Mouse (Mus musculus) midbrain, embryonic 11.5 days (tissue): ENCODE data around the gene Nfat5. TPM values are rescaled to one million over a fixed set of nuclear protein-coding genes. Genes with fewer than 3 reads are reported as not detected.

Experiments used
- ATAC-seq: fragments of 200-750 bp; cut with Nextera tagmentation; 2 replicates; pipeline ENCODE4 v1.8.0; 2017; ENCODE audit warnings: moderate TSS enrichment, moderate library complexity; ENCODE audit not compliant: low FRiP score
- DNase-seq: peaks from one replicate; pipeline ENCODE4 v3.0.0; 2015; ENCODE audit warnings: low spot score; ENCODE audit errors: missing footprints
- H3K27ac ChIP-seq: fragments of 300-500 bp; sonication (generic); 2 replicates; pipeline ENCODE4 v1.5.1; 2014; ENCODE audit warnings: low read depth, low read length
- H3K27me3 ChIP-seq: fragments of 300-500 bp; sonication (generic); 2 replicates; pipeline ENCODE4 v1.6.1; 2014; ENCODE audit warnings: mild to moderate bottlenecking, low read length, moderate library complexity, mixed read lengths; ENCODE audit not compliant: control insufficient read depth, insufficient read depth
- H3K36me3 ChIP-seq: fragments of 300-500 bp; sonication (generic); 2 replicates; pipeline ENCODE4 v1.6.1; 2014; ENCODE audit warnings: mild to moderate bottlenecking, low read length, moderate library complexity, mixed read lengths; ENCODE audit not compliant: control insufficient read depth, insufficient read depth
- H3K4me1 ChIP-seq: fragments of 300-500 bp; sonication (generic); 2 replicates; pipeline ENCODE4 v1.6.1; 2014; ENCODE audit warnings: low read length; ENCODE audit not compliant: control insufficient read depth, insufficient read depth
- H3K4me2 ChIP-seq: fragments of 300-500 bp; sonication (generic); 2 replicates; pipeline ENCODE4 v1.6.1; 2014; ENCODE audit warnings: mild to moderate bottlenecking, moderate library complexity
- H3K4me3 ChIP-seq: fragments of 300-500 bp; sonication (generic); 2 replicates; pipeline ENCODE4 v1.5.1; 2014; ENCODE audit warnings: low read depth, low read length
- H3K9ac ChIP-seq: fragments of 300-500 bp; sonication (generic); 2 replicates; pipeline ENCODE4 v1.6.1; 2014; ENCODE audit warnings: low read length
- H3K9me3 ChIP-seq: fragments of 300-500 bp; sonication (generic); 2 replicates; pipeline ENCODE4 v1.6.1; 2016; ENCODE audit warnings: low read length; ENCODE audit not compliant: control insufficient read depth
- WGBS: fragments of 180-500 bp; shearing (Covaris S2); extraction: QIAGEN DNeasy Blood & Tissue Kit; methylation state at CpG from one replicate; pipeline ENCODE4 v1.1.7; 2014; 5-methylcytosine and 5-hydroxymethylcytosine counted together
- polyA plus RNA-seq: library from polyadenylated mRNA; unstranded; fragments of >200 nt; fragmentation: Nextera tagmentation; extraction: Ambion mirVana; gene quantifications from 2 replicates; pipeline ENCODE4 v1.2.1, GENCODE M21; 2014

Gene Nfat5
- polyA plus RNA-seq, 1 experiment from 2014 or later, result 6.5 TPM

GRCm38 (mm10) chr8:107261172-107261571, 32.1 kb upstream of the Nfat5 start:
- H3K36me3 ChIP-seq, result no peaks in the 10 kb centered on the region
- no peak for ATAC-seq

GRCm38 (mm10) chr8:107262046-107262705, 31.1 kb upstream of the Nfat5 start:
- peaks cover 2% of the 10 kb centered on the region; the same call in 1 of the 2 replicates for H3K4me1 ChIP-seq
- ATAC-seq (no peak), DNase-seq (no peak)
- H3K27me3 ChIP-seq, result no peaks in the 10 kb centered on the region
- H3K4me3 ChIP-seq, result no peak overlapping the region
- H3K9ac ChIP-seq, result no peak overlapping the region
- no peak overlapping the region for H3K4me2 ChIP-seq
- no peaks in the 10 kb centered on the region for H3K36me3 ChIP-seq
- WGBS, result 71% methylated on average over 8 of the region's 8 CpGs
- H3K27ac ChIP-seq, result no peak overlapping the region
- H3K9me3 ChIP-seq, result no peaks in the 10 kb centered on the region; the same call in 1 of the 2 replicates

More at GRCm38 (mm10) chr8:107261172-107261571, 32.1 kb upstream of the Nfat5 start:
- no peak overlapping the region for H3K27ac ChIP-seq
- no peak overlapping the region for H3K4me3 ChIP-seq
- no peak overlapping the region for H3K4me2 ChIP-seq
- H3K9ac ChIP-seq, result no peak overlapping the region
- peaks cover 2% of the 10 kb centered on the region; the same call in 1 of the 2 replicates for H3K4me1 ChIP-seq
- 86% methylated on average over 4 of the region's 4 CpGs for WGBS
- no peaks in the 10 kb centered on the region for H3K27me3 ChIP-seq
- H3K9me3 ChIP-seq, result no peaks in the 10 kb centered on the region; the same call in 1 of the 2 replicates
- DNase-seq, result no peak

GRCm38 (mm10) chr8:107265811-107266210, 27.5 kb upstream of the Nfat5 start:
- H3K9ac ChIP-seq, result no peak overlapping the region
- H3K4me2 ChIP-seq, result no peak overlapping the region
- H3K4me1 ChIP-seq, result peaks cover 2% of the 10 kb centered on the region; the same call in 1 of the 2 replicates
- no peak overlapping the region for H3K4me3 ChIP-seq
- 72% methylated on average over 10 of the region's 10 CpGs for WGBS
- no peaks in the 10 kb centered on the region; the same call in 1 of the 2 replicates for H3K9me3 ChIP-seq
- H3K27ac ChIP-seq, result no peak overlapping the region
- no peaks in the 10 kb centered on the region for H3K27me3 ChIP-seq
- ATAC-seq, result no peak
- DNase-seq, result peak; percentile 87
- H3K36me3 ChIP-seq, result no peaks in the 10 kb centered on the region

GRCm38 (mm10) chr8:107268501-107268900, 24.8 kb upstream of the Nfat5 start:
- WGBS, result 75% methylated on average over 9 of the region's 9 CpGs
- no peak for DNase-seq

GRCm38 (mm10) chr8:107269191-107269590, 24.1 kb upstream of the Nfat5 start:
- Histone ChIP-seq H3K27ac (no peak overlapping the region), H3K4me2 (no peak overlapping the region)
- ATAC-seq, result no peak

More at GRCm38 (mm10) chr8:107268501-107268900, 24.8 kb upstream of the Nfat5 start:
- Histone ChIP-seq H3K4me3 (no peak overlapping the region), H3K27ac (no peak overlapping the region), H3K27me3 (no peaks in the 10 kb centered on the region), H3K9me3 (no peaks in the 10 kb centered on the region; the same call in 1 of the 2 replicates), H3K4me2 (no peak overlapping the region), H3K4me1 (peaks cover 2% of the 10 kb centered on the region; the same call in 1 of the 2 replicates), H3K36me3 (no peaks in the 10 kb centered on the region), H3K9ac (no peak overlapping the region)
- ATAC-seq, result no peak

GRCm38 (mm10) chr8:107269617-107270139, 23.6 kb upstream of the Nfat5 start:
- H3K36me3 ChIP-seq, result no peaks in the 10 kb centered on the region
- no peak overlapping the region for H3K9ac ChIP-seq
- H3K4me2 ChIP-seq, result no peak overlapping the region
- H3K9me3 ChIP-seq, result no peaks in the 10 kb centered on the region
- DNase-seq, result peak; percentile 69
- no peak overlapping the region for H3K4me3 ChIP-seq
- peaks cover 2% of the 10 kb centered on the region; the same call in 1 of the 2 replicates for H3K4me1 ChIP-seq
- H3K27ac ChIP-seq, result no peak overlapping the region
- no peaks in the 10 kb centered on the region for H3K27me3 ChIP-seq
- ATAC-seq, result no peak
- WGBS, result 67% methylated on average over 3 of the region's 3 CpGs

More at GRCm38 (mm10) chr8:107269191-107269590, 24.1 kb upstream of the Nfat5 start:
- Histone ChIP-seq H3K27me3 (no peaks in the 10 kb centered on the region), H3K4me3 (no peak overlapping the region), H3K9ac (no peak overlapping the region), H3K36me3 (no peaks in the 10 kb centered on the region), H3K4me1 (peaks cover 2% of the 10 kb centered on the region; the same call in 1 of the 2 replicates), H3K9me3 (no peaks in the 10 kb centered on the region; the same call in 1 of the 2 replicates)
- no peak for DNase-seq

GRCm38 (mm10) chr8:107270287-107270686, 23.0 kb upstream of the Nfat5 start:
- Histone ChIP-seq H3K4me1 (peaks cover 2% of the 10 kb centered on the region; the same call in 1 of the 2 replicates), H3K27me3 (no peaks in the 10 kb centered on the region), H3K9me3 (no peaks in the 10 kb centered on the region), H3K27ac (no peak overlapping the region), H3K4me2 (no peak overlapping the region), H3K4me3 (no peak overlapping the region), H3K9ac (no peak overlapping the region), H3K36me3 (no peaks in the 10 kb centered on the region)
- ATAC-seq (no peak), DNase-seq (no peak)
- WGBS, result 67% methylated on average over 4 of the region's 4 CpGs

- Histone ChIP-seq H3K27ac (no peak overlapping the region), H3K27me3 (no peaks in the 10 kb centered on the region), H3K36me3 (no peaks in the 10 kb centered on the region), H3K4me1 (no peaks in the 10 kb centered on the region), H3K9ac (no peak overlapping the region), H3K4me2 (no peak overlapping the region), H3K9me3 (no peaks in the 10 kb centered on the region), H3K4me3 (no peak overlapping the region)
- peak; percentile 83 for DNase-seq
- WGBS, result 68% methylated on average over 11 of the region's 11 CpGs
- ATAC-seq, result no peak
Measured at GRCm38 (mm10) chr8:107270751-107271150, 22.5 kb upstream of the Nfat5 start.

- Histone ChIP-seq H3K27ac (no peak overlapping the region), H3K36me3 (no peaks in the 10 kb centered on the region), H3K27me3 (no peaks in the 10 kb centered on the region), H3K9ac (no peak overlapping the region), H3K9me3 (no peaks in the 10 kb centered on the region), H3K4me3 (no peak overlapping the region), H3K4me1 (no peaks in the 10 kb centered on the region), H3K4me2 (no peak overlapping the region)
- DNase-seq (no peak), ATAC-seq (no peak)
- 83% methylated on average over 5 of the region's 5 CpGs for WGBS
Measured at GRCm38 (mm10) chr8:107277323-107277883, 15.9 kb upstream of the Nfat5 start.
